Mouse (Mus musculus): ENCODE results near the gene Fry. TPM values are rescaled to one million over a fixed set of nuclear protein-coding genes. Genes with fewer than 3 reads are reported as not detected.

Fry gene
- polyA plus RNA-seq, 1 experiment from 2014 or later, result 18.2 TPM

DNA sequence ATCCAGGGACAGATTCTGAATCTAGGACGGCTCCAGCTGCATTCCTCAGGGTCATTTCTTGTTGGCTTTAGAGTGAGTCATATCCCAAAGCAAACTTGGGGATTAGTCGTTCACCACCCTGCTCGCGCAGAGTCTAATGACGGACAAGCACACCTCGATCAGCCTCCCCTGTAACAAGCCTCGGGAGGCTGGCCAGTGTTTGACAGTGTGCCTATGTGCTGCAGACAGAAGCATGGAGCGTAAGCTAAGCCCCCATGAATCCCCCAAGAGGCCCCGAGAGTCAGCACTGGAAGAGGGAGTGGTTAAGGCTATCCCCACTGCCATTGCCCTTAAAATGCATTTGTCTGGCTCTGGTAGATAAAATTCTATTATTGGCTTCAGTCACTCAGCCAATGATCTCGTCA, 214.9 kb downstream of the Fry start:
- Histone ChIP-seq H3K4me2 (no peak overlapping the region), H3K4me1 (no peaks in the 10 kb centered on the region), H3K4me3 (replicated peaks) (no peak overlapping the region), H3K9me3 (no peaks in the 10 kb centered on the region), H3K27ac (no peak overlapping the region), H3K9ac (no peak overlapping the region), H3K36me3 (replicated peaks) (no peaks in the 10 kb centered on the region), H3K27me3 (no peaks in the 10 kb centered on the region)
- WGBS, result 81% methylated on average over 10 of the region's 10 CpGs
- no peak for ATAC-seq (ENCODE audit: low FRiP score)

DNA sequence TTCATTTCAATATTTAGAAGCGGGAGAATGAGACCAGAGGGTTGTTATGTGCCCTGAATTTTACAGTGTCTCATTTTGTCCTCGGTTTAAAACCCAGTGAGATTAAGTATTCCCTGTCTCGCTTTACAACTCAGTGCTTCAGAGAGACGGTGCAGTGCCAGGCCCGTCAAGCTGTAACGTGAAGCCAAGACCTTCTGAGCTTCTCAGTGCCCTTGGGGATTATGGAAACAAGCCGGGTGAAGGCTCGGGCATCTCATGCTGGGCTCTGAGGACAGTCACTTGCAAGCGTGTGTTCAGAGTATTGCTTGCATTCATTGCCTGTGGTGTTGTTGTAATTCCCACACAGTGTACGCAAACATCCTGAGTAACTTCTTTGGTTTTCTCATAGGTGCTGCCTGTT, 218.0 kb downstream of the Fry start:
- Histone ChIP-seq H3K9ac (no peak overlapping the region), H3K27ac (no peak overlapping the region), H3K4me2 (no peak overlapping the region), H3K4me1 (no peaks in the 10 kb centered on the region), H3K36me3 (replicated peaks) (no peaks in the 10 kb centered on the region), H3K4me3 (replicated peaks) (no peak overlapping the region), H3K27me3 (no peaks in the 10 kb centered on the region), H3K9me3 (0 out of 2 replicates have a peak, but pooled peaks cover 2% of the 10 kb centered on the region)
- 67% methylated on average over 10 of the region's 10 CpGs for WGBS
- ATAC-seq (ENCODE audit: low FRiP score), result no peak

DNA sequence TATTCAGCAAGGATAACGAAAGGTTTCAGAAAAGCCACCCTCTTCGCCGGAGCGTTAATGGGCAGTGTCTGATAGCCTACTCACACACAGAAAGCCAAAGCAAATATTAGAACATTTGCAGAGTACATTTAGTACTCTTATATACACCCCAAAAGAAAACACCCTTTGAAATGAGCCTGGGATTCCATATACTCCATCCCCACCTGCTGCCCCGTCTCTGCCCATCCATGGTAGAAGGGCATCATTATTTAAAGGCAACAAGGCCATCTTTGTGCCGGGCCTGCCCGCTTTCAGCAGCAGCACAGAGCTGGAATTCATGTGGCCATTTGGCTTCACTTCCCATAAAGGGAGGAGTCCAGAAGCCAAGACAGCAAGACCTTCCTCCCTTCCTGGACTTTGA, 219.3 kb downstream of the Fry start:
- 92% methylated on average over 7 of the region's 7 CpGs for WGBS
- 0 out of 2 replicates have a peak, but pooled peaks cover 2% of the 10 kb centered on the region for H3K9me3 ChIP-seq
- no peak overlapping the region for H3K9ac ChIP-seq
- H3K4me3 ChIP-seq (replicated peaks), result no peak overlapping the region
- H3K4me2 ChIP-seq, result no peak overlapping the region
- H3K36me3 ChIP-seq (replicated peaks), result no peaks in the 10 kb centered on the region
- H3K27ac ChIP-seq, result no peak overlapping the region
- ATAC-seq (ENCODE audit: low FRiP score), result no peak
- no peaks in the 10 kb centered on the region for H3K27me3 ChIP-seq
- H3K4me1 ChIP-seq, result no peaks in the 10 kb centered on the region

DNA sequence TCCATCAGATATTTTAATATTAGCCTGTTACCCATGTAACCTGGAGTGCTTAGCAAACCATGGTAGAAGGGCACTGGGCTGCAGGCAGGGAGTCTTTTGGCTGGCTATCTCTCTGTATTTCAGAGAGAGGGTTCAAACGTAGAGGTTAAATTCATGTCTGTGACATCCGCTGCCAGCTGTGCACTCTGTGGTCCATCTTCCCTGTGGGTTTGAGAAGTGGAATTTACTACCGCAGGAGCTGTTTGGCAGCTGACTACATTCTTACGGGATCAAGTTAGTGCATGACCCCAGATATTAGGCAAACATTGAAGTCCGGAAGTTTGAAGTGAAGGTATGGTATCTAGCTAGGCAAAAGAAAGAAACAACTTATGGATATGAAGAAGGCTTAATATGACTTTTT, 222.5 kb downstream of the Fry start:
- H3K4me3 ChIP-seq (replicated peaks), result no peak overlapping the region
- no peaks in the 10 kb centered on the region for H3K4me1 ChIP-seq
- H3K9ac ChIP-seq, result no peak overlapping the region
- H3K9me3 ChIP-seq, result 0 out of 2 replicates have a peak, but pooled peaks cover 2% of the 10 kb centered on the region
- no peak overlapping the region for H3K4me2 ChIP-seq
- H3K36me3 ChIP-seq (replicated peaks), result no peaks in the 10 kb centered on the region
- 89% methylated on average over 5 of the region's 5 CpGs for WGBS
- H3K27ac ChIP-seq, result no peak overlapping the region
- H3K27me3 ChIP-seq, result no peaks in the 10 kb centered on the region
- no peak for ATAC-seq (ENCODE audit: low FRiP score)

DNA sequence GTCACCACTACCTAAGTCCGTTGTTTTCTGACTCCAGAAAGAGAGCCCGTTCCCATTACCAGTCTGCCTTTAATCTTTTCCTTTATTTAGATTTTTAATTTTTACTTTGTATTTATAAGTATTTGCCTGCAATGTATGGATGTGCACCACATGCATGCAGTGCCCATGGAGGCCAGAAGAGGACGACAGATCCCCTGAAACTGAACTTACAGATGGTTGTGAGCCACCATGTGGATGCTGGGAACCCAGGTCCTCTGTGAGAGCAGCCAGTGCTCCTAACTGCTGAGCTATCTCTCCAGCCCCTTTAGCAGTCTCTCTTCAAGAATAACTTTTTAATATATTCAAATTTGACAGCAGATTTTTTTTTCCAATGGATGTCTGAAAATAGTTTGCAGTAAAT, 223.7 kb downstream of the Fry start:
- Histone ChIP-seq H3K4me1 (no peaks in the 10 kb centered on the region), H3K9me3 (0 out of 2 replicates have a peak, but pooled peaks cover 2% of the 10 kb centered on the region), H3K4me3 (replicated peaks) (no peak overlapping the region), H3K27me3 (no peaks in the 10 kb centered on the region), H3K4me2 (no peak overlapping the region), H3K36me3 (replicated peaks) (peaks cover 6% of the 10 kb centered on the region; the same call in 1 of the 2 replicates), H3K9ac (no peak overlapping the region), H3K27ac (no peak overlapping the region)
- ATAC-seq (ENCODE audit: low FRiP score), result no peak
- WGBS, result 84% methylated on average over 3 of the region's 3 CpGs

DNA sequence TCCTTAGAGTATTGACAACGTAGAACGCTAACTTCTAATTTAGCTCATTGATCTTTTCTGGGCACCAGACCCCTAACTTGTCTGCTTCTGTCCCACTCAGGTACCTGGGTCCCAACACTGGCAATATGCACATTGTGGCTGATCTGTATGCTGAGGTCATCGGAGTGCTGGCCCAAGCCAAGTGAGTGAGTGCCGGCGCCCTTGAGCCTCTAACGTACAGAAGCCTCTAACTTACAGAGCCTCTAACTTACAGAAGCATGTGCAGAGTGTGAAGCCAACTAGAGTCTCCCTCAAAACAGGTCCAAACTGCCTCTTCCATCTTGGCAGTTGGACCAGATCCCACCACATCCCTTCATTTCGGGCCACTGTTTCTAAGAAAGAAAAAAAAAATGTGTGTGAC, 227.5 kb downstream of the Fry start:
- Histone ChIP-seq H3K4me2 (no peak overlapping the region), H3K4me3 (replicated peaks) (no peak overlapping the region), H3K27ac (no peak overlapping the region), H3K36me3 (replicated peaks) (peaks cover 9% of the 10 kb centered on the region; the same call in 1 of the 2 replicates), H3K4me1 (no peaks in the 10 kb centered on the region), H3K9ac (no peak overlapping the region), H3K9me3 (no peaks in the 10 kb centered on the region), H3K27me3 (no peaks in the 10 kb centered on the region)
- ATAC-seq (ENCODE audit: low FRiP score), result no peak
- 93% methylated on average over 7 of the region's 7 CpGs for WGBS

DNA sequence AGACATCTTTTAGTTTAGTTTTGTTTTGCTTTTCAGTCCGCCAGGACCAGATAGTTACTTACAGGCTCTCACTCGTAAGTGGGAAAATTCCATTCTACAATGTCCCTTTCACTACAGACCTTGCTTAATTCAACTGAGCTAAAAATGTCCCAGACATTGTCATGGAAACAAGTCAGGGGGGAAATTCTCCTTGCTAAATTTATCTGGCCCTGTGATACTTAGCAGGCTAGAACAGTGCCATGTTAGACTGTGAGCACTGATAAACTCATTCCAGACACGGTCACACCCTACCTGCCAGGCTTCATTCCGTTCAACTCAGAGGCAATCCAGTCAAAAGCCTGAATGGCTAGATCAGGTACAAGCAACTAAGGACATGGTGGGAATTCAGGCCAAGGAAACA, 227.9 kb downstream of the Fry start:
- 83% methylated on average over 4 of the region's 4 CpGs for WGBS

DNA sequence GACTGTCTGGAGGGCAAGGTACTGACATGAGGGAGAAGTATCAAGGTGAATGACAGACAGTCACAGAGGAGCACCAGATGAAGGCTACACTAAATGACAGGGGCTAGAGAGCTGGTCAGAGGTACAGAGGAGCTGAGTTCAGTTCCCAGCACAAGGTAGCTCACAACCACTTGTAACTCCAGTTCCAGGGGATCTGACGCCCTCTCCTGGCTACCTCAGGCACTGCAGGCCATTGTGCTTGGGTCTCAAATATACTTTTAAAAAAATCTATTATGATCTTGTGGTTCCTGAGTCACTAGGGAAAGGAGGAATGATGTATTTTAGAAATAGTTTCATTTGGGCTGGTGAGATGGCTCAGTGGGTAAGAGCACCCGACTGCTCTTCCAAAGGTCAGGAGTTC, 229.4 kb downstream of the Fry start:
- no peak for ATAC-seq (ENCODE audit: low FRiP score)
- H3K4me2 ChIP-seq, result no peak overlapping the region
- no peak overlapping the region for H3K9ac ChIP-seq
- no peak overlapping the region for H3K27ac ChIP-seq
- H3K27me3 ChIP-seq, result no peaks in the 10 kb centered on the region
- H3K4me3 ChIP-seq (replicated peaks), result no peak overlapping the region
- no peaks in the 10 kb centered on the region for H3K9me3 ChIP-seq
- 82% methylated on average over 2 of the region's 2 CpGs for WGBS
- peaks cover 9% of the 10 kb centered on the region; the same call in 1 of the 2 replicates for H3K36me3 ChIP-seq (replicated peaks)
- H3K4me1 ChIP-seq, result no peaks in the 10 kb centered on the region

More for the DNA sequence above, 227.9 kb downstream of the Fry start:
- H3K4me2 ChIP-seq, result no peak overlapping the region
- no peak for ATAC-seq (ENCODE audit: low FRiP score)
- no peaks in the 10 kb centered on the region for H3K9me3 ChIP-seq
- H3K36me3 ChIP-seq (replicated peaks), result peaks cover 9% of the 10 kb centered on the region; the same call in 1 of the 2 replicates
- H3K4me3 ChIP-seq (replicated peaks), result no peak overlapping the region
- H3K27me3 ChIP-seq, result no peaks in the 10 kb centered on the region
- no peak overlapping the region for H3K9ac ChIP-seq
- H3K4me1 ChIP-seq, result no peaks in the 10 kb centered on the region
- H3K27ac ChIP-seq, result no peak overlapping the region

DNA sequence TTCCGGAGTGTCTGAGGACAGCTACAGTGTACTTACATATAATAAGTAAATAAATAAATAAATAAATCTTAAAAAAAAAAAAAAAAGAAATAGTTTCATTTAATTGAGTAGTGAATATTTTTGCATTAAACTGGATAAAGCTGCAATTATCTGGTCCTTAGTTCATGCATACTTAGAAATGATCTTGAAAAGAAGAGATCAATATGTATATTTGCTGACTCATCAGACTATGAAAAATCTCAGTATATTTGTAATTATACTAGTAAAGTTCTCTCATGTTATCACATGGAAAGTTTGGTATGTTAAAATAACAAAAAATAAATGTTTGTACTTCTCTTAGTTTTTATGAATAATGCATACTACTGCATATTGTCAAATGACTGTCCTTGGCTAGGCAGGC, 229.9 kb downstream of the Fry start:
- H3K27me3 ChIP-seq, result no peaks in the 10 kb centered on the region
- H3K27ac ChIP-seq, result no peak overlapping the region
- H3K9me3 ChIP-seq, result no peaks in the 10 kb centered on the region
- H3K36me3 ChIP-seq (replicated peaks), result peaks cover 9% of the 10 kb centered on the region; the same call in 1 of the 2 replicates
- no peak overlapping the region for H3K4me3 ChIP-seq (replicated peaks)
- no peaks in the 10 kb centered on the region for H3K4me1 ChIP-seq
- WGBS, result 100% methylated on average over 1 of the region's 1 CpGs
- H3K9ac ChIP-seq, result no peak overlapping the region
- ATAC-seq (ENCODE audit: low FRiP score), result no peak
- no peak overlapping the region for H3K4me2 ChIP-seq

DNA sequence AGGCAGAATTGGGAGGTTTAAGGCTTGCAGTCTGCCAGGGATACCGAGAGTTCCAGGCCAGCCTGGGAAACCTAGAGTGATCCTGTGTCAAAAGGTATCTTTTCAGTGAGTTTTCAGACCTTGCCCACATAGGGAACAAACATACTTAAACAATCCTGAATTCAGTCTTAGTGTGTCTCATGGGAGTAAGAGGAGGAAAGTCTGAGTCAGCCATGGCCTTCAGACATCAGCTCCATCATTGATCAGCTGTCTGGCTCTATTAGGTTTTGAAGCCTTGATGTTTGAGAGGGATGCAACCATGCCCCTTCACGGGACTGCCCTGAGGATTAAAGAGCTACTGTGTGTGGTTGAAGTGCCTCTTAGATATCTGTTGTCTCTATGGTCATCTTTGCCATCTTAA, 232.7 kb downstream of the Fry start:
- no peak for ATAC-seq (ENCODE audit: low FRiP score)
- Histone ChIP-seq H3K4me1 (no peaks in the 10 kb centered on the region; the same call in 1 of the 2 replicates), H3K4me3 (replicated peaks) (no peak overlapping the region), H3K9ac (no peak overlapping the region), H3K27me3 (no peaks in the 10 kb centered on the region), H3K36me3 (replicated peaks) (peaks cover 12% of the 10 kb centered on the region; the same call in 1 of the 2 replicates), H3K4me2 (no peak overlapping the region), H3K9me3 (no peaks in the 10 kb centered on the region), H3K27ac (no peak overlapping the region)
- WGBS, result 78% methylated on average over 2 of the region's 2 CpGs

DNA sequence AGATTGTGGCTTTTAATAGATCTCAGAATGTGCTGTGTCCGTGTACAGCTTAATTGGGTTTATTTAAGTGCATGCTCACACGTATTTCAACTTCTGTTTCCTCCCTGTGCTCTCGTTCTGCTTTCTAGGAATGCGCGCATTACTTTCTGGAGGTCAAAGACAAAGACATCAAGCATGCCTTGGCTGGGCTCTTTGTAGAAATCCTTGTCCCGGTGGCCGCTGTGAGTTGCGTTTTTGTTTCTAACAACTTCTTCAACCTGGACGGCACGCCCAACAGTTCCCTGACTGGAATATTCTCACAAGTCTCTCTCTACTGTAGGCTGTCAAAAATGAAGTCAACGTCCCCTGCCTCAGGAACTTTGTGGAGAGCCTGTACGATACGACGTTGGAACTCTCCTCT, 240.2 kb downstream of the Fry start:
- 88% methylated on average over 14 of the region's 14 CpGs for WGBS
- no peak for ATAC-seq (ENCODE audit: low FRiP score)
- H3K9me3 ChIP-seq, result no peaks in the 10 kb centered on the region

DNA sequence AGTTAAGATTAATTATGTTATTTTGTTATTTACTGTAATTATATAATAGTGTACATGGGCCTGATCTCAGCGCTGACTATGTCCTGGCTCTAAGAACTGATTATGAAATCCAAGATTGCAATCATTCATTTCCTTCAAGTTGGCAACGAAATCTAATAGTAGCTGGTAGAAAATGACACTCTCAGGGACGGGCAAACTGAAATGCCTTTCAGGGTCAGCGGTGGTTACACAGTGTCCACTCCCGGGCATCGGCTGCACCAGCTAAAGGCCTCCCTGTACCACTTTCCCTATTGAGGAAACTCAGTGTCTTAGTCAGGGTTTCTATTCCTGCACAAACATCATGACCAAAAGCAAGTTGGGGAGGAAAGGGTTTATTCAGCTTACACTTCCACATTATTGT, 243.8 kb downstream of the Fry start:
- Histone ChIP-seq H3K27me3 (no peaks in the 10 kb centered on the region), H3K4me2 (no peak overlapping the region), H3K9me3 (0 out of 2 replicates have a peak, but pooled peaks cover 7% of the 10 kb centered on the region), H3K9ac (no peak overlapping the region), H3K4me1 (no peaks in the 10 kb centered on the region), H3K36me3 (replicated peaks) (peaks cover 17% of the 10 kb centered on the region; the same call in 1 of the 2 replicates), H3K27ac (no peak overlapping the region), H3K4me3 (replicated peaks) (no peak overlapping the region)
- WGBS, result 89% methylated on average over 6 of the region's 6 CpGs
- ATAC-seq (ENCODE audit: low FRiP score), result no peak

More for the DNA sequence above, 240.2 kb downstream of the Fry start:
- Histone ChIP-seq H3K4me3 (replicated peaks) (no peak overlapping the region), H3K27me3 (no peaks in the 10 kb centered on the region), H3K4me1 (no peaks in the 10 kb centered on the region; the same call in 1 of the 2 replicates), H3K36me3 (replicated peaks) (peaks cover 20% of the 10 kb centered on the region), H3K27ac (no peak overlapping the region), H3K9ac (no peak overlapping the region), H3K4me2 (no peak overlapping the region)

DNA sequence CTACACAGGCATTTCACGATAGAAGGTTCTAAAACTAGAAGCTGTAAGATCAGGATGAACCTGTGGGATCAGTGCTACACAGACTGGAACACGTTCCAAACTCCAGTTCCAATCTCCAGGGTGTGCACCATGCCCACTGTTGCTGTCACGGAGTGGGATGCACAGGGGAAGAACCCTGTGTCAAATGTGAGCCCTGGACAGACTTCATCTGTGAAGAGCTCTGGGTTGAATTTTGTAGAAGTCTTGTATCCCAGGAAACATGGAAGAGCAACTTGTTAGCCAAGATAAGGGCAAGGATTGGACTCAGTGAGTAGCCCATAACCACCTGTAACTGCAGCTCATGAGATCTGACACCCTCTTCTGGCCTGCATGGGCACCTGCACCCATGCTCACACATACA, 246.2 kb downstream of the Fry start:
- 0 out of 2 replicates have a peak, but pooled peaks cover 7% of the 10 kb centered on the region for H3K9me3 ChIP-seq
- H3K4me3 ChIP-seq (replicated peaks), result no peak overlapping the region
- H3K9ac ChIP-seq, result no peak overlapping the region
- no peaks in the 10 kb centered on the region for H3K27me3 ChIP-seq
- no peak for ATAC-seq (ENCODE audit: low FRiP score)
- H3K36me3 ChIP-seq (replicated peaks), result 0 out of 2 replicates have a peak, but pooled peaks cover 11% of the 10 kb centered on the region
- H3K27ac ChIP-seq, result no peak overlapping the region
- no peaks in the 10 kb centered on the region for H3K4me1 ChIP-seq
- no peak overlapping the region for H3K4me2 ChIP-seq
- WGBS, result 85% methylated on average over 3 of the region's 3 CpGs
